Mouse (Mus musculus) macrophage (primary cell): Measurements from ENCODE around the gene Ube2g1. TPM values are rescaled to one million over a fixed set of nuclear protein-coding genes. Genes with fewer than 3 reads are reported as not detected.

Source experiments
- polyA plus RNA-seq: library from polyadenylated mRNA; stranded (reverse); fragments of 250-400 nt; gene quantifications from 3 replicates; pipeline ENCODE4 v1.2.4, GENCODE M21; 2018; ENCODE audit warnings: inconsistent platforms

Gene Ube2g1
- polyA plus RNA-seq, 1 experiment from 2014 or later: 32.9 TPM

Other genes starting within 250 kb of the Ube2g1 start
- not detected in 3 replicates for gene Tekt1, start 244.8 kb upstream of the Ube2g1 start, polyA plus RNA-seq
- not detected in 3 replicates for gene Smtnl2, start 195.6 kb upstream of the Ube2g1 start, polyA plus RNA-seq
- not detected in 3 replicates for gene Ggt6, start 171.8 kb upstream of the Ube2g1 start, polyA plus RNA-seq
- 30.3 to 92.8 TPM (median 58.1 TPM) in 3 replicates for gene Mybbp1a, start 165.9 kb upstream of the Ube2g1 start, polyA plus RNA-seq
- 0.11 TPM in 1 of 3 replicates, not detected in the others for gene Spns2, start 117.4 kb upstream of the Ube2g1 start, polyA plus RNA-seq
- not detected in 3 replicates for gene Spns3, start 56.8 kb upstream of the Ube2g1 start, polyA plus RNA-seq
- gene Ankfy1, start 82.7 kb downstream of the Ube2g1 start, polyA plus RNA-seq: 49.5 to 82.3 TPM (median 58.4 TPM) in 3 replicates
- 5.2 to 8.9 TPM (median 5.4 TPM) in 3 replicates for gene Cyb5d2, start 188.9 kb downstream of the Ube2g1 start, polyA plus RNA-seq
- gene Zzef1, start 188.9 kb downstream of the Ube2g1 start, polyA plus RNA-seq: 13.0 to 20.3 TPM (median 16.1 TPM) in 3 replicates